Mouse (Mus musculus): ENCODE data around the gene Atp2a2. TPM values are rescaled to one million over a fixed set of nuclear protein-coding genes. Genes with fewer than 3 reads are reported as not detected.
A peak's percentile ranks its signal among the peaks of the same experiment; 100 is the strongest.

The Atp2a2 gene
- total and polyA plus RNA-seq, 2 experiments: 44.6 to 46.0 TPM

DNA sequence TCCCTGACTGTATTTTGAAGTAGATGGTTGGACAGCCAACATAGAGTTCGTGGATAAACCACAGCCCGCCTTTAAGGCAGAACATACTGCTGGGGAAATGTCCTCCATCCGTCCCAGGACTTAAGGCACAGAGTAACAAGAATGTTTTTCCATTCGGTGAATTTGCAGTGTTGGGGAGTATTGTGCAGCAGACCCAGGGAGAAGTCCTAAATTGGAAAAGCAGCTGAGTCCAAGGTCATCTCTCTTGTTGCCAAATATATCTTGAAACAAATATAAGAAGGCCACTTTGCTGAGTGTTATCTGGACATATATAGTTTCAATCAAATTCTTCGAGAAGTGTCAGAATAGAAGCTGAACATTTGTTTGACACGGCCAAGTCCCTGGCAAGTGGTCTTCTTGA, 41.4 kb upstream of the Atp2a2 start:
- H3K27me3 ChIP-seq (ENCODE audit: control insufficient read depth, insufficient read depth, low read length): no peaks in the 10 kb centered on the region
- no peaks in the 10 kb centered on the region for H3K79me2 ChIP-seq (ENCODE audit: control insufficient read depth, insufficient read depth, low read length)
- 86% methylated on average over 6 of the region's 6 CpGs for WGBS
- no peak overlapping the region for H3K9ac ChIP-seq (ENCODE audit: low read depth, low read length)
- H3K36me3 ChIP-seq (ENCODE audit: control insufficient read depth, insufficient read depth, low read length): no peaks in the 10 kb centered on the region
- TF ChIP-seq CTCF (IDR thresholded peaks at IDR 0.05; ENCODE audit: low read depth, low read length) (no peak), POLR2A (IDR thresholded peaks at IDR 0.05; ENCODE audit: extremely low read depth, insufficient read depth, low read length) (no peak)
- DNase-seq (ENCODE audit: extremely low read depth, low read depth, low spot score): no peak
- H3K4me1 ChIP-seq (ENCODE audit: control insufficient read depth, insufficient read depth, low read length): peaks cover 10% of the 10 kb centered on the region
- no peak overlapping the region for H3K4me3 ChIP-seq (ENCODE audit: insufficient read depth, low read depth, low read length)
- H3K27ac ChIP-seq (replicated peaks; ENCODE audit: insufficient read depth, low read depth, low read length): no peak overlapping the region

DNA sequence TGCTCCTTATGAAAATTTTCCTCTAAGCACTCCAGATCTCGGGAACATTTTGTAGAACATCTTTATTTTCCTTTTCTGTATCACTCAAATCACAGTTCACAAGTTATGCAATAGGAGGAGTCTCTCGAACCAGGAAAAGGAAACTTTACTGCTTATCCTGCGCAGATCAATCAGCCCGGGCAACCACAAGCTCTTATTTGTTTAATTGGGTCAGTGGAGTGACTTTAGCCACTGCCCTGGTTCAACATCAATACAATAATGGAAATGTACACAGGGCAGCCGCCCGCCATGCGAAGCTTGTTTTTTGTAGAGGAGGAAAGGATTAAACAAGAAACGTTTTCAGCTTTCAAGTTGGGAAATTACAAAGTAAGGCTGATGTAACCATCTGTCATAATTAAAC, 39.8 kb upstream of the Atp2a2 start:
- no peak for TF ChIP-seq POLR2A (IDR thresholded peaks at IDR 0.05; ENCODE audit: extremely low read depth, insufficient read depth, low read length)
- peaks cover 2% of the 10 kb centered on the region for H3K4me1 ChIP-seq (ENCODE audit: control insufficient read depth, insufficient read depth, low read length)
- 19% methylated on average over 8 of the region's 8 CpGs for WGBS
- no peaks in the 10 kb centered on the region for H3K36me3 ChIP-seq (ENCODE audit: control insufficient read depth, insufficient read depth, low read length)
- H3K27me3 ChIP-seq (ENCODE audit: control insufficient read depth, insufficient read depth, low read length): no peaks in the 10 kb centered on the region
- no peaks in the 10 kb centered on the region for H3K79me2 ChIP-seq (ENCODE audit: control insufficient read depth, insufficient read depth, low read length)
- H3K4me3 ChIP-seq (ENCODE audit: insufficient read depth, low read depth, low read length): no peak overlapping the region
- no peak overlapping the region for H3K9ac ChIP-seq (ENCODE audit: low read depth, low read length)
- H3K27ac ChIP-seq (replicated peaks; ENCODE audit: insufficient read depth, low read depth, low read length): no peak overlapping the region
- peak; percentile 88 for DNase-seq (ENCODE audit: extremely low read depth, low read depth, low spot score)

DNA sequence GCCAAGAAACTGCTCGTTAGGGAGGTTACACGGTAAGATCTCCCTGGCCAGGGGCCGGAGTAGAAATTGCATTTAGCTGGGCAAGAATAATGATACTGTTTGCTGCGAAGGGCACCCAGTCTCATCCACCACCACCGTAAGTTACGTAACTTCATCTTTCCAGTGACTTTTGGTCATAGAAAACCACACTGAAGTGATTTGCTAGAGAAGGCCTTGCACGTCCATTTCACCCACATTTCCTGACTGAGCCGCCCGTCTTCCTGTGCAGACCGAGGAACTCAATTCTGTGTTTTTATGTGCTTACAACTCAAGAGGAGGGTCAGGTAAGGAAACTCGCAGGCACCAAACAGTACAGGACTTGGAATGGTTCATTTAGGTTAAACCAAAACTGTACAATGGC, 36.1 kb upstream of the Atp2a2 start:
- TF ChIP-seq POLR2A (IDR thresholded peaks at IDR 0.05; ENCODE audit: extremely low read depth, insufficient read depth, low read length) (no peak), CTCF (IDR thresholded peaks at IDR 0.05; ENCODE audit: low read depth, low read length) (no peak)
- Histone ChIP-seq H3K27me3 (ENCODE audit: control insufficient read depth, insufficient read depth, low read length) (no peaks in the 10 kb centered on the region), H3K4me3 (ENCODE audit: insufficient read depth, low read depth, low read length) (no peak overlapping the region), H3K79me2 (ENCODE audit: control insufficient read depth, insufficient read depth, low read length) (no peaks in the 10 kb centered on the region), H3K27ac (replicated peaks; ENCODE audit: insufficient read depth, low read depth, low read length) (no peak overlapping the region), H3K9ac (ENCODE audit: low read depth, low read length) (no peak overlapping the region), H3K4me1 (ENCODE audit: control insufficient read depth, insufficient read depth, low read length) (peaks cover 2% of the 10 kb centered on the region), H3K36me3 (ENCODE audit: control insufficient read depth, insufficient read depth, low read length) (no peaks in the 10 kb centered on the region)
- 91% methylated on average over 11 of the region's 11 CpGs for WGBS
- DNase-seq (ENCODE audit: extremely low read depth, low read depth, low spot score): no peak

GRCm38 (mm10) chr5:122537654-122538053, 35.6 kb upstream of the Atp2a2 start:
- no peaks in the 10 kb centered on the region for H3K27me3 ChIP-seq (ENCODE audit: control insufficient read depth, insufficient read depth, low read length)
- H3K36me3 ChIP-seq (ENCODE audit: control insufficient read depth, insufficient read depth, low read length): no peaks in the 10 kb centered on the region
- TF ChIP-seq POLR2A (IDR thresholded peaks at IDR 0.05; ENCODE audit: extremely low read depth, insufficient read depth, low read length) (no peak), CTCF (IDR thresholded peaks at IDR 0.05; ENCODE audit: low read depth, low read length) (no peak)
- no peak overlapping the region for H3K27ac ChIP-seq (replicated peaks; ENCODE audit: insufficient read depth, low read depth, low read length)
- WGBS: 97% methylated on average over 5 of the region's 5 CpGs
- H3K4me3 ChIP-seq (ENCODE audit: insufficient read depth, low read depth, low read length): no peak overlapping the region
- no peak overlapping the region for H3K9ac ChIP-seq (ENCODE audit: low read depth, low read length)
- no peaks in the 10 kb centered on the region for H3K79me2 ChIP-seq (ENCODE audit: control insufficient read depth, insufficient read depth, low read length)
- DNase-seq (ENCODE audit: extremely low read depth, low read depth, low spot score): no peak
- H3K4me1 ChIP-seq (ENCODE audit: control insufficient read depth, insufficient read depth, low read length): peaks cover 2% of the 10 kb centered on the region

GRCm38 (mm10) chr5:122533884-122534283, 31.9 kb upstream of the Atp2a2 start:
- no peak overlapping the region for H3K27ac ChIP-seq (replicated peaks; ENCODE audit: insufficient read depth, low read depth, low read length)
- DNase-seq (ENCODE audit: extremely low read depth, low read depth, low spot score): no peak
- H3K9ac ChIP-seq (ENCODE audit: low read depth, low read length): no peak overlapping the region
- H3K4me1 ChIP-seq (ENCODE audit: control insufficient read depth, insufficient read depth, low read length): peaks cover 14% of the 10 kb centered on the region
- 91% methylated on average over 8 of the region's 8 CpGs for WGBS
- H3K36me3 ChIP-seq (ENCODE audit: control insufficient read depth, insufficient read depth, low read length): no peaks in the 10 kb centered on the region
- H3K79me2 ChIP-seq (ENCODE audit: control insufficient read depth, insufficient read depth, low read length): no peaks in the 10 kb centered on the region
- no peak overlapping the region for H3K4me3 ChIP-seq (ENCODE audit: insufficient read depth, low read depth, low read length)
- no peaks in the 10 kb centered on the region for H3K27me3 ChIP-seq (ENCODE audit: control insufficient read depth, insufficient read depth, low read length)
- TF ChIP-seq POLR2A (IDR thresholded peaks at IDR 0.05; ENCODE audit: extremely low read depth, insufficient read depth, low read length): no peak
- TF ChIP-seq CTCF (IDR thresholded peaks at IDR 0.05; ENCODE audit: low read depth, low read length): no peak

- Histone ChIP-seq H3K4me3 (ENCODE audit: insufficient read depth, low read depth, low read length) (no peak overlapping the region), H3K9ac (ENCODE audit: low read depth, low read length) (no peak overlapping the region), H3K27me3 (ENCODE audit: control insufficient read depth, insufficient read depth, low read length) (no peaks in the 10 kb centered on the region), H3K27ac (replicated peaks; ENCODE audit: insufficient read depth, low read depth, low read length) (peak overlapping the region; percentile 94), H3K4me1 (ENCODE audit: control insufficient read depth, insufficient read depth, low read length) (peaks cover 41% of the 10 kb centered on the region), H3K36me3 (ENCODE audit: control insufficient read depth, insufficient read depth, low read length) (no peaks in the 10 kb centered on the region), H3K79me2 (ENCODE audit: control insufficient read depth, insufficient read depth, low read length) (no peaks in the 10 kb centered on the region)
- no peak for DNase-seq (ENCODE audit: extremely low read depth, low read depth, low spot score)
- TF ChIP-seq POLR2A (IDR thresholded peaks at IDR 0.05; ENCODE audit: extremely low read depth, insufficient read depth, low read length) (no peak), CTCF (IDR thresholded peaks at IDR 0.05; ENCODE audit: low read depth, low read length) (no peak)
- 39% methylated on average over 9 of the region's 9 CpGs for WGBS
Measured at GRCm38 (mm10) chr5:122529913-122530604, 28.0 kb upstream of the Atp2a2 start.

Data from liver, adult 2 months (tissue).